In genomic region chr10:122922226-122922625, GRCm38 (mm10) we compare ENCODE assay signal across 13 mouse cellular contexts.
DNase-seq lines count a peak whose midpoint lies in the region; ATAC-seq lines count a peak whose summit lies in the region.
"Had no signal": no experiment of that assay in that cellular context is flagged by ENCODE, and none has a peak within 500 bp of the region (broad histone marks: within the 10 kb centered on the region; RNA-seq: fewer than 3 reads in every experiment).

No protein-coding gene starts in this region.

- no peak for DNase-seq in heart, adult 8-10 months (ENCODE audit: low spot score)
- DNase-seq in midbrain, embryonic 11.5 days (ENCODE audit: low spot score, missing footprints) = no peak
- no peak for DNase-seq in layer of hippocampus, postnatal 36 days
- DNase-seq in left cerebral cortex, adult 8-10 months (ENCODE audit: low spot score in 2 of 2) = no peak
- DNase-seq: adrenal gland, adult 8-10 months; gastrocnemius, adult 2 months; heart, postnatal 14 days; kidney, postnatal 4 days had no signal

- peak overlapping the region; percentile 34 for H3K4me2 ChIP-seq in heart, embryonic 16.5 days (ENCODE audit: low read depth, low read length)
- H3K4me2 ChIP-seq in midbrain, embryonic 11.5 days = no peak overlapping the region
- no peak overlapping the region for H3K4me2 ChIP-seq in midbrain, embryonic 15.5 days
- H3K4me2 ChIP-seq in forebrain, embryonic 15.5 days (replicated peaks) = no peak overlapping the region
- no peak overlapping the region for H3K4me2 ChIP-seq in stomach, embryonic 15.5 days

- H3K9me3 ChIP-seq in heart, embryonic 16.5 days (replicated peaks; ENCODE audit: control insufficient read depth, low read length) = no peaks in the 10 kb centered on the region
- no peaks in the 10 kb centered on the region for H3K9me3 ChIP-seq in midbrain, embryonic 11.5 days (ENCODE audit: control insufficient read depth, low read length)
- H3K9me3 ChIP-seq in midbrain, embryonic 15.5 days = no peaks in the 10 kb centered on the region
- H3K9me3 ChIP-seq in forebrain, embryonic 15.5 days = no peaks in the 10 kb centered on the region
- no peaks in the 10 kb centered on the region for H3K9me3 ChIP-seq in stomach, embryonic 15.5 days

- H3K9ac ChIP-seq in heart, embryonic 16.5 days (ENCODE audit: low read length) = no peak overlapping the region
- no peak overlapping the region for H3K9ac ChIP-seq in midbrain, embryonic 11.5 days (ENCODE audit: low read length)
- H3K9ac ChIP-seq in midbrain, embryonic 15.5 days = no peak overlapping the region
- no peak overlapping the region for H3K9ac ChIP-seq in forebrain, embryonic 15.5 days (replicated peaks)
- H3K9ac ChIP-seq in stomach, embryonic 15.5 days = no peak overlapping the region
- H3K9ac ChIP-seq: liver, embryonic 14.5 days had no signal

- no peaks in the 10 kb centered on the region for H3K4me1 ChIP-seq in heart, embryonic 16.5 days (ENCODE audit: control insufficient read depth, insufficient read depth, low read length)
- no peaks in the 10 kb centered on the region for H3K4me1 ChIP-seq in midbrain, embryonic 11.5 days (ENCODE audit: control insufficient read depth, insufficient read depth, low read length)
- H3K4me1 ChIP-seq in midbrain, embryonic 15.5 days = no peaks in the 10 kb centered on the region
- H3K4me1 ChIP-seq in forebrain, embryonic 15.5 days = no peaks in the 10 kb centered on the region
- no peaks in the 10 kb centered on the region for H3K4me1 ChIP-seq in stomach, embryonic 15.5 days

- H3K36me3 ChIP-seq in heart, embryonic 16.5 days (ENCODE audit: control insufficient read depth, insufficient read depth) = peaks cover 3% of the 10 kb centered on the region; the same call in 1 of the 2 replicates
- no peaks in the 10 kb centered on the region for H3K36me3 ChIP-seq in midbrain, embryonic 11.5 days (ENCODE audit: control insufficient read depth, insufficient read depth, low read length)
- H3K36me3 ChIP-seq in midbrain, embryonic 15.5 days (replicated peaks) = no peaks in the 10 kb centered on the region
- no peaks in the 10 kb centered on the region for H3K36me3 ChIP-seq in forebrain, embryonic 15.5 days
- no peaks in the 10 kb centered on the region for H3K36me3 ChIP-seq in stomach, embryonic 15.5 days

- 38% methylated on average over 7 of the region's 7 CpGs for WGBS in heart, embryonic 16.5 days
- 41% methylated on average over 7 of the region's 7 CpGs for WGBS in midbrain, embryonic 11.5 days
- 35% methylated on average over 7 of the region's 7 CpGs for WGBS in midbrain, embryonic 15.5 days
- WGBS in forebrain, embryonic 15.5 days = 39% methylated on average over 7 of the region's 7 CpGs
- 33% methylated on average over 7 of the region's 7 CpGs for WGBS in stomach, embryonic 15.5 days

- H3K27ac ChIP-seq in heart, embryonic 16.5 days (ENCODE audit: low read length) = no peak overlapping the region
- no peak overlapping the region for H3K27ac ChIP-seq in midbrain, embryonic 11.5 days (ENCODE audit: low read depth, low read length)
- no peak overlapping the region for H3K27ac ChIP-seq in midbrain, embryonic 15.5 days
- no peak overlapping the region for H3K27ac ChIP-seq in forebrain, embryonic 15.5 days (replicated peaks)
- no peak overlapping the region for H3K27ac ChIP-seq in stomach, embryonic 15.5 days
- H3K27ac ChIP-seq: gastrocnemius, adult 2 months; liver, embryonic 14.5 days had no signal

- no peaks in the 10 kb centered on the region for H3K27me3 ChIP-seq in heart, embryonic 16.5 days (ENCODE audit: control insufficient read depth, insufficient read depth, low read length)
- H3K27me3 ChIP-seq in midbrain, embryonic 11.5 days (ENCODE audit: control insufficient read depth, insufficient read depth, low read length) = no peaks in the 10 kb centered on the region
- no peaks in the 10 kb centered on the region for H3K27me3 ChIP-seq in midbrain, embryonic 15.5 days (replicated peaks)
- H3K27me3 ChIP-seq in forebrain, embryonic 15.5 days = no peaks in the 10 kb centered on the region
- H3K27me3 ChIP-seq in stomach, embryonic 15.5 days (replicated peaks) = no peaks in the 10 kb centered on the region

- H3K4me3 ChIP-seq in heart, embryonic 16.5 days (ENCODE audit: low read length) = no peak overlapping the region
- no peak overlapping the region for H3K4me3 ChIP-seq in midbrain, embryonic 11.5 days (ENCODE audit: low read depth, low read length)
- no peak overlapping the region for H3K4me3 ChIP-seq in midbrain, embryonic 15.5 days
- no peak overlapping the region for H3K4me3 ChIP-seq in forebrain, embryonic 15.5 days
- no peak overlapping the region for H3K4me3 ChIP-seq in stomach, embryonic 15.5 days (replicated peaks)
- H3K4me3 ChIP-seq: gastrocnemius, adult 2 months had no signal

- ATAC-seq in heart, embryonic 16.5 days (replicated peaks; ENCODE audit: extremely low read depth, insufficient read depth, low FRiP score) = peak; percentile 55; the same call in 1 of the 2 replicates
- peak; percentile 59 for ATAC-seq in midbrain, embryonic 11.5 days (ENCODE audit: low FRiP score)
- ATAC-seq in midbrain, embryonic 15.5 days (replicated peaks) = no peak
- peak; percentile 71 for ATAC-seq in forebrain, embryonic 15.5 days (replicated peaks)
- ATAC-seq in stomach, embryonic 15.5 days (ENCODE audit: insufficient read depth, low FRiP score, low read depth) = 0 out of 2 replicates have a peak, but pooled peaks have one; percentile 47
